Mouse (Mus musculus): ENCODE results near the gene Znhit3.

DNA sequence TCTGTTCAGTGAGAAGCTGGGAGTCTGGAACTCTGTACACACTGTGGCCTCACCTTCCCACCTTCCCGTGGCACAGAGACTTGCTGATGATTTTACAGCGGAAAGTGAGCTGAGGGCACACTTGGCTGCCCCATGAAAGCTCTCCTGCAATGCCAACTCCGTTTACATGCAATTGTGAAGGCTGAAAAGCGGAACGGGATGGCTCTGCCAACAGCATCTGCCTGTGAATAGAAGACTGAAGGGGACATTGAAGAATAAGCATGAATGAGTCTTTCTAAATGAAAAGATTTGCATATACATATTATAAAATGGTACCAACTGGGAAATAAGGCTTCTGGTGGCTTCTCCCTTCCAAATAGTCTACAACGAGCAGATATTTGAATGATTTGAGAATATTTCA is 31.0 kb upstream of the Znhit3 start:
- TF ChIP-seq CTCF (IDR thresholded peaks at IDR 0.05 in 2 of 3, conservative IDR thresholded peaks at IDR 0.05 in 1 of 3; ENCODE audit: control insufficient read depth in 1 of 3, insufficient read depth in 1 of 3, low read depth in 2 of 3, low read length in 3 of 3, poor library complexity in 1 of 3, severe bottlenecking in 1 of 3) = no peak
- no peak for TF ChIP-seq POLR2A (IDR thresholded peaks at IDR 0.05; ENCODE audit: control insufficient read depth in 1 of 2, insufficient read depth in 1 of 2, low read depth in 1 of 2, low read length in 2 of 2, poor library complexity in 1 of 2)
- no peak for TF ChIP-seq EP300 (IDR thresholded peaks at IDR 0.05; ENCODE audit: low read depth in 1 of 2, low read length in 2 of 2)
- no peak for TF ChIP-seq MAX (IDR thresholded peaks at IDR 0.05; ENCODE audit: low read length)
- TF ChIP-seq MAFK (IDR thresholded peaks at IDR 0.05; ENCODE audit: borderline replicate concordance, low read depth, low read length) = no peak
- no peak for TF ChIP-seq BHLHE40 (IDR thresholded peaks at IDR 0.05; ENCODE audit: borderline replicate concordance, low read depth, low read length)
- no peak for TF ChIP-seq ZNF384 (IDR thresholded peaks at IDR 0.05; ENCODE audit: low read depth, low read length)
- TF ChIP-seq NRF1 (IDR thresholded peaks at IDR 0.05; ENCODE audit: insufficient read depth, low read depth, low read length, poor library complexity, severe bottlenecking) = no peak
- TF ChIP-seq E2F4 (IDR thresholded peaks at IDR 0.05; ENCODE audit: borderline replicate concordance, low read depth, low read length) = no peak
- TF ChIP-seq ZMIZ1 (IDR thresholded peaks at IDR 0.05; ENCODE audit: low read depth, low read length) = no peak
- TF ChIP-seq KAT2A (conservative IDR thresholded peaks at IDR 0.05; ENCODE audit: low read depth, low read length) = no peak
- no peak for TF ChIP-seq GATA1 (IDR thresholded peaks at IDR 0.05; ENCODE audit: low read depth, low read length)
- TF ChIP-seq POLR2AphosphoS2 (IDR thresholded peaks at IDR 0.05; ENCODE audit: low read length) = no peak

Data from MEL (cell line).